Mouse (Mus musculus) Patski (cell line): Measurements from ENCODE around the gene 4930452B06Rik. TPM values are rescaled to one million over a fixed set of nuclear protein-coding genes. Genes with fewer than 3 reads are reported as not detected.

Experiments used
- ATAC-seq: fragments of 100-300 bp; one replicate; pipeline ENCODE4 v1.8.0; 2021
- CTCF ChIA-PET: fragments of 350-600 bp; sonication (Branson Sonifier 250); formaldehyde crosslinking; loops from one replicate; lab custom pipeline; 2022; ENCODE audit warnings: inconsistent platforms; lab: Charles Lee
- POLR2A ChIA-PET: fragments of 350-600 bp; sonication (Branson Sonifier 250); formaldehyde crosslinking; loops from one replicate; lab custom pipeline; 2022; ENCODE audit warnings: antibody characterized with exemption, inconsistent platforms; lab: Charles Lee
- DNase-seq: peaks from one replicate; pipeline ENCODE4 v3.0.0-alpha.2; 2011; ENCODE audit warnings: low read depth, low spot score
- H3K27me3 ChIP-seq: fragments of 371-371 bp; one replicate; pipeline ENCODE4 v1.5.1; 2021
- CTCF ChIP-seq: fragments of 100-300 bp; IDR thresholded peaks from one replicate; pipeline ENCODE4 v1.5.1; 2021
- in situ Hi-C: fragments of 300-500 bp; cut with MboI; formaldehyde crosslinking; loops from 3 replicates; pipeline ENCODE4 v1.11.1; 2018; ENCODE audit warnings: low pct_unique_long_range_greater_than_20kb, mixed read lengths
- polyA plus RNA-seq: library from polyadenylated mRNA; unstranded; gene quantifications from one replicate; pipeline ENCODE4 v1.2.3, GENCODE M21; 2021

Gene 4930452B06Rik
- polyA plus RNA-seq, 1 experiment from 2014 or later = 8.4 TPM

DNA sequence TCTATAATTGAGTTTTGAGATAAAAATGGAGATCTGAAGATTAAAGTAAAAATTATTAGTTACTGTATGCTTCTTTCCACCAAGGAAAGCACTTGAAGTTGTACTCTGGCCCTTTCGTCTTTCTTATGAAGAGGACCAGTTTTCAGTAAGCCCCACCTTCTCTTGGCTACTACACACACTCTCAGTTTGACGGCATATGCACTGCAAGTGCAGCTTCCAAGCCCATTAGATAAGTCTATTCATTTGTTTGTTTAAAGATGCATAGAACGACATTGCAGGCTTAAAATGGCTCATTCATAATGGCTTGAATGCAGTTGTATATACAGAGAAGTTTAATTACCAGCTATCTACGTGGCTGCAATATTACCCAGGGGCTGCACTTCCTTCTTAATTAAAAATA is 171.1 kb downstream of the 4930452B06Rik start:
- no peak for DNase-seq
- no peak for ATAC-seq
- in situ Hi-C loops = no loop called here
- H3K27me3 ChIP-seq = no peaks in the 10 kb centered on the region
- no peak for TF ChIP-seq CTCF
- CTCF ChIA-PET = no interaction called here
- POLR2A ChIA-PET = no interaction called here

DNA sequence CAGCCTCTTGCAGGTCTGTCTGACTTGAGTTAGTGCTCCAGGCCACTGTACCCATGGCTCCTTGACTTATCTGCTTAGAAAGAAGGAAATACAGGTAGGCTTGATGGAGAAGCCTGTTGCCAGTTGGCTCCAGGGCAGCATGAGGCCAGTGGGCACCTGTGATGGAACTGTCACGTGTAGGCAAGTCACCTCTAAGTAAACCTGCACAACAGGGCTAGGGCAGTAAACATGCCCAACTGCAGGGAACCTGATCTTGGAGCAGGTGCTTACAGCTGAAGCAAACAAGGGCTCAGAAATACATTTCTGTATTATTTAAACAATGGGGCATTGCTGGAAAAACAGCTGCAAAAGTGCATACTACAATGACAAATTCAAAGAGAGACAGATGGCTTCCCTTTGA is 171.8 kb downstream of the 4930452B06Rik start:
- DNase-seq (no peak), ATAC-seq (no peak)
- no peaks in the 10 kb centered on the region for H3K27me3 ChIP-seq
- TF ChIP-seq CTCF = no peak
- in situ Hi-C loops = no loop called here
- CTCF ChIA-PET = no interaction called here
- POLR2A ChIA-PET = no interaction called here

DNA sequence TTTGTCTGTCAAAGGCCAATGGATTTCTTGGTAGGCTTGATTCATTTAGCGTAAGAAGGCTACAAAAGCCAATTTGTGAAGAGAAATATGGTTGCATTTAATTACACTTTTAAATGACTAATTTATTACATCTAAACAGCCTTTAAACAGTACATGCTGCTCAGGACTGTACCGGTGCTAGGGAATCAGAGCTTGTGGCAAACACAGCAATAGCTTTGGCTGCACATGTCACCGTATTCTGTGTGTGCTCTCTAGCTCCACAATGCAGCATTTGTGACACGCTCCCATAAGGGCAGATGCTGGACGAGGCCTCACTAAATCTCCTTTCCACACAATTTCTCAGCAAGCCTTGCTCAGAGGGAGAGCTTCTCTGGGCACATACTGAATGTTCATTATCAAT is 187.9 kb downstream of the 4930452B06Rik start:
- POLR2A ChIA-PET = no interaction called here
- ATAC-seq (no peak), DNase-seq (no peak)
- H3K27me3 ChIP-seq = peaks cover 8% of the 10 kb centered on the region
- CTCF ChIA-PET = interaction anchor here (0.9 kb wide), 1 partner anchor 11 kb away, joined by 3 read pairs; no protein-coding TSS in a partner anchor
- in situ Hi-C loops = no loop called here
- TF ChIP-seq CTCF = no peak

DNA sequence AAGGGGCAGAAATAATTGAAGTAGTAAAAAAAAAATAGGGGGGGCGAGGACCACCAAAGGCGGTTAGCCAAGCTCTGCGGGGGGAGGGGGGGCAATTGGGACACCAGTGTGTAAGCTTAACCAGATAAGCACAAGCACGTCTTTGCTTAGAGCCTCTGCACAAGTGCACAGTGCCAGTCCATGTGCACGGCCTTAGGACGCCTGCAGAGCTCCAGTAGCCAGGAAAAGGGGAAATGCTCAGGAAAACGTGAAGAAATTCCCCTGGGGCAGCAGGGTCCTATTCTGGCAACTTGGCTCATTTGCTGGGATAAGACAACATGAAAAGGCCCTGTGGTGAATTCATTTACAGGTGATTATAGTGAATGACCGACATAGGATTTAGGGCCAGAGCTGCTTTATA is 188.7 kb downstream of the 4930452B06Rik start:
- no peak for DNase-seq
- no peak for ATAC-seq
- CTCF ChIA-PET = interaction anchor here (0.9 kb wide), 1 partner anchor 12 kb away, joined by 3 read pairs; no protein-coding TSS in a partner anchor
- in situ Hi-C loops = no loop called here
- peaks cover 16% of the 10 kb centered on the region for H3K27me3 ChIP-seq
- POLR2A ChIA-PET = no interaction called here
- TF ChIP-seq CTCF = no peak

DNA sequence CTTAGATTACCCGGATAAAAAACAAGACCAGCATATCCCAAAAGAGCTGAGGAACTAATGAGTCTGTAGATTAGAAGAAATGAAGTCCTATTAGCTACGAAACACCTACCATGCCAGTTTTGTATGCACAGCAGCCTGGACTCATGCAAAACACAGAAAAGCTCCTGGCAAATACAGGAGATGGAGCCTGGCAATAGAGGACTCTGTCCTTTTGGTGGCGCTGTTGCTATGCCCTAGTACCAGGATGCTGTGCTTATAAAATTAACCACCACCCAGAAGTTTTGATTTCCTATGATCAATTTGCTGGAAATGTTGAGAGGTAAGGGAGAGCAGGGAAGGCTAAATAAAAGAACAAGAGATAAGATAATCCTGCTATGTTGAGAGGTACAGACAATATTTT is 189.4 kb downstream of the 4930452B06Rik start:
- DNase-seq = no peak

DNA sequence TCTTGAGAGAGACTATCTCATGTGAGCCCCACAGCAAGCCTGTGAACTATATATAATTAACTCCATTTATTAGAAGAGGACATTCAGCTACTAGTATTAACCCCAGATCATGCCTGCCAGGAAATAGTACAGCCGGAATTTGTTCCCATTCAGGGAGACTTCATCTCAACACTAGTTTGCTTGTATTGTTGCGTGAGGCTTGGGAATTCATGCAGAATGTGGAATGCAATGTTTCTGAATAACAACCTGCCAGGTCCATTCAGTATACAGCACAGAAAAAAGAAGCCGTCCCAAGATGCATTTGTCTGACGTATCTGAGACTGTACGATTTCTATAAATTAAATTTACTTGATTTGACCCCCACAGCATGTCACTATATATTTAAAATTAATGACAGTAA is 190.2 kb downstream of the 4930452B06Rik start:
- no peak for TF ChIP-seq CTCF
- in situ Hi-C loops = no loop called here

More for the DNA sequence above, 189.4 kb downstream of the 4930452B06Rik start:
- ChIA-PET POLR2A (no interaction called here), CTCF (no interaction called here)
- peak; percentile 53 for TF ChIP-seq CTCF
- ATAC-seq = no peak
- in situ Hi-C loops = no loop called here
- H3K27me3 ChIP-seq = peaks cover 21% of the 10 kb centered on the region

DNA sequence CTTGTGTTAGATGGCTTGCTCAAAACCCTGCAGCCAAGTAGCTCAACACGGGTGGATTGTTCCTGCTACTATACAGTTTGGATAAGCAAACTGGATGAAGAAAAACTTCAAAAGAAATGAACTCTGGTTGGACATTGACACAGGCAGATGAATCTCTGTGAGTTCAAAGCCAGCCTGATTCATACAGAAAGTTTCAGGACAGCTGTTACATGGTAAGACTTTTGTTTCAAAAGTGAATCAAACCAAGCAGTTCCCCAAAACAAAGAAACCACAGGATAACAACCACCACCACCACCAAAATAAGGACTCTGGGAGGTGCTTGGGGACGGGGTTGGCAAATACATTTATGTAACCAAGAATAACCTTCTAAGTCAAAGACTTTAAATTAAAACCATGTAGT is 193.2 kb downstream of the 4930452B06Rik start:
- CTCF ChIA-PET = no interaction called here

More for the DNA sequence above, 190.2 kb downstream of the 4930452B06Rik start:
- no peak for ATAC-seq
- no peak for DNase-seq
- ChIA-PET CTCF (no interaction called here), POLR2A (interaction anchor here (0.7 kb wide), 1 partner anchor 15 kb away, joined by 3 read pairs; no protein-coding TSS in a partner anchor)
- peaks cover 21% of the 10 kb centered on the region for H3K27me3 ChIP-seq

DNA sequence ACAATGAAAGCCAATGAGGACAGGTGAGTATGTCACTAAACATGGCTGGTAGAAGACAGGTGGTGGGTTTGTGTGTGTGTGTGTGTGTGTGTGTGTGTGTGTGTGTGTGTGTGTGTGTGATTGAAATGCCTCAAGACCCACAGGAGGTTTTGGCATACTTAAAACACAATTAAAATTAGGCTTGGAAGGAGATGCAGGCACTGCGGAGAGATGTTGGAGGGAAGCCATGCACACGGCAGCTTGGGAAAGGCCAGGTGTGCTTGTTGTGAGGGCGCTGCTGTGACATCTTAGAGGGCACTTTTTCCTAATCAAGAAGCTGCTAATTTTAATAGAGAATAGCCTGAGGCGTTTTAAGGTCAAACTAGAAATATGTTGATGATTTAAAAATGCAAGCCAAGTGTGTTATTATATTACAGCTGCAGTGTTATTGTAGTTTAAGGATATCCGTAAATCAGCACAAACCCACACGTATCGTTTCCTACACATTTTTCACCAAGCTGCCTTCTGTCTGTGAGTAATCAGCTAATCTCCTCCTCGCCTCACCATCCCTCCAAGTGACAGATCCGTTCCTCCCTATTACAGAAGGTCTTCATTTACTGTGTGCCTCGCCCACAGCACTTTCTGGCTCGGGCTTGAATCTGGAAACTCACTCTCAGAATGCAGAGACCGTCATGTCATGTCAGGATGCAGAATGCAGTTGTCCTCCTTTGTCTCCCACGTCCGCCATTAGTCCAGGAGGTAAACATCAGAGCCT is 201.5 kb downstream of the 4930452B06Rik start:
- CTCF ChIA-PET = no interaction called here

More for the DNA sequence above, 193.2 kb downstream of the 4930452B06Rik start:
- in situ Hi-C loops = no loop called here
- H3K27me3 ChIP-seq = peaks cover 21% of the 10 kb centered on the region
- no peak for TF ChIP-seq CTCF
- no peak for ATAC-seq
- POLR2A ChIA-PET = no interaction called here
- DNase-seq = no peak

DNA sequence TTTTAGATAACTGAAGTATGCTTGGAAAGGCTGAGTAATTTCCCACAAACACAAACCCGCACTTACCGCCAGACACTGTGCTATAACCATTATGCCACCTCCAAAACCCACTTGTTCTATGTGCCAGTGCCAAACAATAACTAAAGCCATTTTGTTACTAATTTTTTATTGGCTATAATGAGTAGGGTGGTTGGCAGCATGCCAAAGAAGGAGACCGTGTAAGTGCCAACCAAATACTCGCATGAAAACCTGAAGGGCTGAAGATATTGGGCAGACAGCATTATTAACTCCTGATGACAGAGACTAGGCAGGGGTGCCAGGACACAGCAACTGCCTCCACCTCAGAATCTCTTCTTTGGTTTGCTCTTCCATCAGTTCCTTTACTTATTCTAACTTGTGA is 203.1 kb downstream of the 4930452B06Rik start:
- TF ChIP-seq CTCF = no peak
- POLR2A ChIA-PET = no interaction called here
- in situ Hi-C loops = loop anchor here (5.0 kb wide), 1 partner anchor 106 kb away; no protein-coding TSS in a partner anchor
- CTCF ChIA-PET = no interaction called here
- ATAC-seq (no peak), DNase-seq (no peak)
- no peaks in the 10 kb centered on the region for H3K27me3 ChIP-seq

More for the DNA sequence above, 201.5 kb downstream of the 4930452B06Rik start:
- POLR2A ChIA-PET = no interaction called here
- in situ Hi-C loops = loop anchor here (5.0 kb wide), 1 partner anchor 107 kb away; no protein-coding TSS in a partner anchor
- no peak for TF ChIP-seq CTCF
- no peaks in the 10 kb centered on the region for H3K27me3 ChIP-seq
- no peak for DNase-seq
- ATAC-seq = no peak

DNA sequence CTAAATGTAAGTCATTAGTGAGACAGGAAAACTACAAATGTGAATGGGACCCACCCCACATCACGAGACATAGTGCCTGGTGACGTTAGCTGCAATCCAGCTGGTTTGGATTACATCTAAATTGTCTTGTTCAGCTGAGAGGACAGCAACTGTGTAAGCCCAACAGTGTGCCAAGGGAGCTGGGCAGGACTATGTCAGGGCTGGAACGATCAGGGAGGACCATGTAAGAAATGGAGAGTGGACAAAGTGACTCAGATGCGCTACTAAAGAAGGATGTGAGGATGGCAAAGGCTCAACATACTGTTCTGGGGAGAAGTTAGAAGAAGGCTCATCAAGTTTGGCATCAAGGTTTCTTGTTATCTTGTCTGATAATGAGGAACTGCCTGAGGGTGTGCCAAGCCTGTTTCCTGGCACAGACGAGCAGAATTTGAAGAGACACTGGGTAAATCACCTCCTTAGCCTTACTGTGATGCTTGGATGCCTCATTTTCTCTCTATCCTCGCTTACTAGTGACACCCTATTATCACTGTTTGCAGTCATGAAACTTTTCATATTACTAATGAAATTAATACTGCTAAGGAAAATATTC is 203.6 kb downstream of the 4930452B06Rik start:
- ChIA-PET CTCF (no interaction called here), POLR2A (no interaction called here)
- in situ Hi-C loops = loop anchor here (5.0 kb wide), 1 partner anchor 105 kb away; no protein-coding TSS in a partner anchor
- TF ChIP-seq CTCF = no peak
- H3K27me3 ChIP-seq = no peaks in the 10 kb centered on the region
- no peak for DNase-seq
- ATAC-seq = no peak
